Mouse (Mus musculus) small intestine, adult 2 months (tissue): ENCODE results near the gene Csrp3.

Experiments
- CTCF ChIP-seq: fragments of 200-500 bp; IDR thresholded peaks from 2 replicates; pipeline ENCODE4 v1.5.1; 2012; ENCODE audit warnings: low read depth, mild to moderate bottlenecking, control low read depth, inconsistent platforms, low read length, moderate library complexity, mixed read lengths; ENCODE audit not compliant: insufficient replicate concordance, insufficient read length; ENCODE audit errors: extremely low read depth
- POLR2A ChIP-seq: fragments of 200-500 bp; IDR thresholded peaks from 2 replicates; pipeline ENCODE4 v1.6.1; 2012; ENCODE audit warnings: low read depth, mild to moderate bottlenecking, control low read depth, inconsistent platforms, low read length, moderate library complexity

GRCm38 (mm10) chr7:48896051-48896450 lies 48.2 kb upstream of the Csrp3 start:
- TF ChIP-seq CTCF (no peak), POLR2A (no peak)
